Mouse (Mus musculus) intestine, embryonic 15.5 days (tissue): ENCODE data around the gene S100a10. TPM values are rescaled to one million over a fixed set of nuclear protein-coding genes. Genes with fewer than 3 reads are reported as not detected.

ENCODE experiments used
- ATAC-seq: fragments of 200-750 bp; cut with Nextera tagmentation; 2 replicates; pipeline ENCODE4 v1.8.0; 2017; ENCODE audit warnings: moderate TSS enrichment, moderate library complexity
- H3K27ac ChIP-seq: fragments of 300-500 bp; sonication (generic); 2 replicates; pipeline ENCODE4 v1.5.1; 2015; ENCODE audit warnings: mild to moderate bottlenecking, inconsistent platforms
- H3K27me3 ChIP-seq: fragments of 300-500 bp; sonication (generic); replicated peaks from 2 replicates; pipeline ENCODE4 v1.6.1; 2015; ENCODE audit warnings: inconsistent platforms
- H3K36me3 ChIP-seq: fragments of 300-500 bp; sonication (generic); 2 replicates; pipeline ENCODE4 v1.6.1; 2015; ENCODE audit warnings: inconsistent platforms
- H3K4me1 ChIP-seq: fragments of 300-500 bp; sonication (generic); replicated peaks from 2 replicates; pipeline ENCODE4 v1.6.1; 2015; ENCODE audit warnings: inconsistent platforms
- H3K4me2 ChIP-seq: fragments of 300-500 bp; sonication (generic); replicated peaks from 2 replicates; pipeline ENCODE4 v1.6.1; 2015; ENCODE audit warnings: mild to moderate bottlenecking, inconsistent platforms
- H3K4me3 ChIP-seq: fragments of 300-500 bp; sonication (generic); replicated peaks from 2 replicates; pipeline ENCODE4 v1.5.1; 2015; ENCODE audit warnings: inconsistent platforms
- H3K9ac ChIP-seq: fragments of 300-500 bp; sonication (generic); 2 replicates; pipeline ENCODE4 v1.6.1; 2015; ENCODE audit warnings: inconsistent platforms
- H3K9me3 ChIP-seq: fragments of 300-500 bp; sonication (generic); 2 replicates; pipeline ENCODE4 v1.6.1; 2016; ENCODE audit warnings: inconsistent platforms
- WGBS: fragments of 180-500 bp; shearing (Covaris S2); methylation state at CpG from one replicate; pipeline ENCODE4 v1.1.7; 2015; 5-methylcytosine and 5-hydroxymethylcytosine counted together
- polyA plus RNA-seq: library from polyadenylated mRNA; unstranded; fragments of >200 nt; fragmentation: Nextera tagmentation; extraction: Ambion mirVana; gene quantifications from 2 replicates; pipeline ENCODE4 v1.2.1, GENCODE M21; 2015

S100a10 gene
- polyA plus RNA-seq, result 640 and 689 TPM in 2 replicates

DNA sequence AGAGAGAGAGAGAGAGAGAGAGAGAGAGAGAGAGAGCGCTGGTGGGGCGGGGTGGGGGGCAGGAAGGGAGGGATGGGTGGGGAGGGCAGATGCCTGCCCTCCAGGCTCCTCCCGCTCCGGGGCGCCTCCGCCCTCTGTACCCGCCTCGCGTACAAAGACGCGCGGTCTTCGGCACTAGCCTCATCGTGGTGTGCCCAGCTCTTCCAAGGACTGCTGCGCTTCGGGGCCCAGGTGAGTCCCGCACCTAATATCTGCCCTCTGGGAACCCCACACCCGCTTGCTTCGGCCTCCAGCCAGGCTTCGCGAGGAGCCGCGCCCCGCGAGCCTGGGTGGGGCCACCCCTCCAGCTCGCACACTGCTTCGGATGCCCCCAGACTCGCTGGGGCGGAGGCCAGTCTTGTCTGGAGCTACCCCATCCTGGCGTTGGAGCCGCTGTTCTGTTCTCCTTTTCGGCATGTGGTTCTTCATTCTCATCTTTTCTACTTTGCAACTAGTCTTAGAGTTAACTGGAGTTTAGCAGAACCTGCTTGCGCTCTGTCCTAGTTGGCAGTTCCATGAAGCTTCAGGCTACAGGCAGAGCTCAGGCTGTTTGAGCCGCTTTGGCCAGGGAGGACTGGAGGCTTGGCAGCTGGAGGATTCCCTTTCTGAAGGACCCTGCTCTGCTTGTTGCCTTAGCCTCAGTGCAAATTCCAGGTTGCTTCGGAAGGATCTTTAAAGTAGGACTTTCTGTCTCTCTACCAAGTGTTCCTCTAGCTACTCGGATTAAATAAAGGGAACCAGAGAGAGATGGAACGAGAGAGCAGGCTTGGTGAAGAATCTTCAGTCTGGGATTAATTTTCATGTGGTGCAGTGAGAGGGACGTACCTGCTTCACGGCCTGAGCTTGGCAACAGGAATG, at the start of gene S100a10:
TSS of gene S100a10 (plus strand) at position 100 of the 897 bp plus-strand sequence.
- Histone ChIP-seq H3K27ac (peak within 1 kb of the TSS; percentile 94), H3K4me3 (peak within 1 kb of the TSS; percentile 70), H3K4me2 (peak within 1 kb of the TSS; percentile 76), H3K36me3 (no peaks in the 10 kb centered on the region), H3K27me3 (no peaks in the 10 kb centered on the region), H3K9ac (peak within 1 kb of the TSS; percentile 89), H3K4me1 (peaks cover 23% of the 10 kb centered on the region), H3K9me3 (no peaks in the 10 kb centered on the region)
- under 1% methylated on average over 39 of the region's 39 CpGs for WGBS
- ATAC-seq, result peak; percentile 91

GRCm38 (mm10) chr3:93505960-93506863, 48.7 kb upstream of the S100a10 start:
- H3K9ac ChIP-seq, result no peak overlapping the region
- 31% methylated on average over 30 of the region's 30 CpGs for WGBS
- no peaks in the 10 kb centered on the region for H3K27me3 ChIP-seq
- H3K9me3 ChIP-seq, result no peaks in the 10 kb centered on the region
- no peaks in the 10 kb centered on the region for H3K4me1 ChIP-seq
- H3K4me2 ChIP-seq, result peak overlapping the region; percentile 48
- H3K4me3 ChIP-seq, result peak overlapping the region; percentile 24
- peak overlapping the region; percentile 73 for H3K27ac ChIP-seq
- H3K36me3 ChIP-seq, result no peaks in the 10 kb centered on the region
- peak; percentile 95 for ATAC-seq

DNA sequence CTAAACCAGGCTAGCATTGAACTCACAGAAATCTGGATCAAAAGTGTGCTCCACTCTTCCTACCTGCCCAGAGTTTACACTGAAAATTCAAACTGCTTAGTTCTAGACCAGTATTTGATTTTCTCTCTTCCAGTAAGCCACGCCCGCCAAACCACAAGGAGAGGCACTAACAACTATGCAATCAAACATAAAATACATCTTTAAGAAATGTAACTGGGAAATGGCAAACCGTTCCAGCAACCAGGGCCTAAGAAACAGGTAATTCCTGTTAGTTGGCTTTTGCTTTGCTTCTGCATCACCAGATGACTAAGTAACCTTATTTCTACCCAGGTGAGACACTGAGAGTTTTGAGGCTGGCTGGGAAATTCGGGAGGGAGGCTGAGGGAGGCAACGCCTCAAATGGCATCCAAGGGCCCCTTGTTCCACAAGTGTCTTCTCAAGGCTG, 48.0 kb upstream of the S100a10 start:
- no peak overlapping the region for H3K27ac ChIP-seq
- no peaks in the 10 kb centered on the region for H3K9me3 ChIP-seq
- peak; percentile 22; the same call in 1 of the 2 replicates for ATAC-seq
- H3K9ac ChIP-seq, result no peak overlapping the region
- no peak overlapping the region for H3K4me3 ChIP-seq
- 57% methylated on average over 5 of the region's 5 CpGs for WGBS
- H3K4me1 ChIP-seq, result no peaks in the 10 kb centered on the region
- H3K36me3 ChIP-seq, result no peaks in the 10 kb centered on the region
- H3K27me3 ChIP-seq, result no peaks in the 10 kb centered on the region
- no peak overlapping the region for H3K4me2 ChIP-seq

DNA sequence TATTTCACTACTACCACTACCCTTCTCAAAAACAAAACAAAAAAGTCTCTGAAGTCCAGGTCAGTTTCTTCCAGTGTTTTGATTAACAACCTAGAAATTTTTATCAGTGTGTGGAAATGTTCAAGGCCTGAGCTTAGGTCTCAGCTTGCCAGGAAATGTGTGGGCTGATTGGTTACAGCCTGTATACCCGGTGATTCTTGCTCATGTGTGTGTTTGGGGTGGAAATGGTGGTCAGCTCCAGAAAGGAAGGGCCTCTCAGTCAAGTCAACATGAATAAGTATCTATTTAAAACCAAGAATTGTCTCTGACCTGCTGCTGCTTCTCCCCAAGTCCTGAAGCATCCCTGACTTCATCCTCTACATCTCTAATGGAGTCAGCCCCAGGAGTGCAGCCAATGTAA, 45.6 kb upstream of the S100a10 start:
- H3K36me3 ChIP-seq, result no peaks in the 10 kb centered on the region
- H3K27ac ChIP-seq, result no peak overlapping the region
- H3K9ac ChIP-seq, result no peak overlapping the region
- no peaks in the 10 kb centered on the region for H3K9me3 ChIP-seq
- WGBS, result 54% methylated on average over 1 of the region's 1 CpGs
- H3K4me3 ChIP-seq, result no peak overlapping the region
- no peaks in the 10 kb centered on the region for H3K4me1 ChIP-seq
- no peak overlapping the region for H3K4me2 ChIP-seq
- no peaks in the 10 kb centered on the region for H3K27me3 ChIP-seq
- no peak for ATAC-seq

DNA sequence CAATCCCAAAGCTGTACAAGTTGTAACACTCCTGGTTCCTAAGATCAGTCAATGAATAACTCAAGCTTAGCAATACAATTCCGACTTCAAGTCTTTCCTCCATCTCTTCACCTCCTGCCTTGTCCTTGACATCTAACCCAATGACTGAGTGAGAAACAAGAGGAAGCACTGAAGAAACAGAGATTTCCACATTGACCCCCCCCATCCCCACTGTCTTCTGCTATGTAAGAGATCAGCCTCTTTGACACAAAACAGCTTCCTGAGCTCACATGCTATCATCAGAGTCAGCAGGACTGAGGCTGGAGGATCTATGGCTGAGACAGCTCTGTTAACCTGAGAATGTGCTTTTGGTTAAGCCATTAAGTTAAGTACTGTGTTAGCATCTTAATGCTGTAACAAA, 43.8 kb upstream of the S100a10 start:
- Histone ChIP-seq H3K27me3 (no peaks in the 10 kb centered on the region), H3K4me2 (no peak overlapping the region), H3K9ac (no peak overlapping the region), H3K27ac (no peak overlapping the region), H3K4me3 (no peak overlapping the region), H3K9me3 (no peaks in the 10 kb centered on the region), H3K4me1 (no peaks in the 10 kb centered on the region), H3K36me3 (no peaks in the 10 kb centered on the region)
- WGBS, result 40% methylated on average over 1 of the region's 1 CpGs
- ATAC-seq, result no peak

DNA sequence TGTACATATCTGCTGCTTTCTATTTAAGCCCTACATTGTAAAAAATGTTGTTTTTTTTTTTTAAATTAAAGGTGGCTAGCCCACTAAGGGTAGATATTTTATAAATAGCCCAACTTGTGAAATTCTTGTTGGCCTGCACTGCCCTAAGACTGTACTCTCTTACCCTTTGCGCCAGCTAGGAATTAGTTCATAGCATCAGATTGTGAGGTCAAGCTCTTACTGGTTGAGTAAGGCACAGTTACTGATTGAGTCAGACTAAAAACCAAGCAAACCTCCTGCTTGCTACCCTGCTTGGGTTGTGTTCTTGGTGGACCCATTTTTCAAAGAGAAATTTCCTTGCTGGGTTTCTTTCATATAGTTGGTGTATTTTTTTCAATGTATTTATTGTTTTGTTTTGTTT, 43.1 kb upstream of the S100a10 start:
- Histone ChIP-seq H3K27ac (no peak overlapping the region), H3K9ac (no peak overlapping the region), H3K4me1 (no peaks in the 10 kb centered on the region), H3K4me3 (no peak overlapping the region), H3K27me3 (no peaks in the 10 kb centered on the region), H3K4me2 (no peak overlapping the region), H3K9me3 (no peaks in the 10 kb centered on the region), H3K36me3 (no peaks in the 10 kb centered on the region)
- ATAC-seq, result no peak
- WGBS, result 91% methylated on average over 1 of the region's 1 CpGs

GRCm38 (mm10) chr3:93512386-93513101, 42.3 kb upstream of the S100a10 start:
- Histone ChIP-seq H3K36me3 (no peaks in the 10 kb centered on the region), H3K4me1 (no peaks in the 10 kb centered on the region), H3K9ac (no peak overlapping the region), H3K9me3 (no peaks in the 10 kb centered on the region), H3K27ac (no peak overlapping the region), H3K4me3 (no peak overlapping the region), H3K27me3 (no peaks in the 10 kb centered on the region), H3K4me2 (no peak overlapping the region)
- whole genome bisulfite sequencing, result 76% methylated on average over 7 of the region's 7 CpGs
- no peak for ATAC-seq

- Histone ChIP-seq H3K36me3 (no peaks in the 10 kb centered on the region), H3K9me3 (no peaks in the 10 kb centered on the region), H3K9ac (no peak overlapping the region), H3K4me2 (no peak overlapping the region), H3K4me1 (no peaks in the 10 kb centered on the region), H3K4me3 (no peak overlapping the region), H3K27ac (no peak overlapping the region), H3K27me3 (no peaks in the 10 kb centered on the region)
- ATAC-seq, result no peak
- WGBS, result 90% methylated on average over 3 of the region's 3 CpGs
Observed at GRCm38 (mm10) chr3:93514628-93515027, 40.3 kb upstream of the S100a10 start.

DNA sequence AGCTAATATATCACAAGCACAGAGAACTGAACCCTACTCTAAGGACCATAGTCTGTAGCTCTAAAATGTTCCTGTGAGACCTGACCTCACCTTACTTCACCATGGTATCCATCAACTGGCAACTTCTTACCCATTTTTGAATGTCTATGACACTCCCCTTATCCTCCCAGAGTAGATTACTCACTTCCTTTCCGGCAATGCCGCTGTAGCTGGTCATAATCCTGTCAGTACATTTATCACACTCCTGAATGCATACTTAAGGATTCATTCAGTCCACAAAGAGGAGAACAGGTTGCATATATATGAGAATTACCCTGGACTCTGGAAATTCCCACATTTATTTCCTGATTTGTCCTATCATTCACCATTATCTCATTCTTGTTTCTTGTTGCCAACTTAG, 37.5 kb upstream of the S100a10 start:
- 50% methylated on average over 2 of the region's 2 CpGs for WGBS
- H3K9me3 ChIP-seq, result no peaks in the 10 kb centered on the region
- no peak overlapping the region for H3K9ac ChIP-seq
- no peak overlapping the region for H3K4me2 ChIP-seq
- no peak for ATAC-seq
- no peaks in the 10 kb centered on the region for H3K27me3 ChIP-seq
- H3K27ac ChIP-seq, result no peak overlapping the region
- no peaks in the 10 kb centered on the region for H3K36me3 ChIP-seq
- H3K4me1 ChIP-seq, result no peaks in the 10 kb centered on the region; the same call in 1 of the 2 replicates
- H3K4me3 ChIP-seq, result no peak overlapping the region

GRCm38 (mm10) chr3:93519856-93520329, 35.0 kb upstream of the S100a10 start:
- Histone ChIP-seq H3K4me1 (no peaks in the 10 kb centered on the region; the same call in 1 of the 2 replicates), H3K4me2 (peak overlapping the region; percentile 67), H3K9me3 (no peaks in the 10 kb centered on the region), H3K36me3 (no peaks in the 10 kb centered on the region), H3K9ac (no peak overlapping the region), H3K27ac (no peak overlapping the region), H3K4me3 (peak overlapping the region; percentile 65), H3K27me3 (no peaks in the 10 kb centered on the region)
- peak; percentile 31 for ATAC-seq
- WGBS, result 49% methylated on average over 5 of the region's 5 CpGs

DNA sequence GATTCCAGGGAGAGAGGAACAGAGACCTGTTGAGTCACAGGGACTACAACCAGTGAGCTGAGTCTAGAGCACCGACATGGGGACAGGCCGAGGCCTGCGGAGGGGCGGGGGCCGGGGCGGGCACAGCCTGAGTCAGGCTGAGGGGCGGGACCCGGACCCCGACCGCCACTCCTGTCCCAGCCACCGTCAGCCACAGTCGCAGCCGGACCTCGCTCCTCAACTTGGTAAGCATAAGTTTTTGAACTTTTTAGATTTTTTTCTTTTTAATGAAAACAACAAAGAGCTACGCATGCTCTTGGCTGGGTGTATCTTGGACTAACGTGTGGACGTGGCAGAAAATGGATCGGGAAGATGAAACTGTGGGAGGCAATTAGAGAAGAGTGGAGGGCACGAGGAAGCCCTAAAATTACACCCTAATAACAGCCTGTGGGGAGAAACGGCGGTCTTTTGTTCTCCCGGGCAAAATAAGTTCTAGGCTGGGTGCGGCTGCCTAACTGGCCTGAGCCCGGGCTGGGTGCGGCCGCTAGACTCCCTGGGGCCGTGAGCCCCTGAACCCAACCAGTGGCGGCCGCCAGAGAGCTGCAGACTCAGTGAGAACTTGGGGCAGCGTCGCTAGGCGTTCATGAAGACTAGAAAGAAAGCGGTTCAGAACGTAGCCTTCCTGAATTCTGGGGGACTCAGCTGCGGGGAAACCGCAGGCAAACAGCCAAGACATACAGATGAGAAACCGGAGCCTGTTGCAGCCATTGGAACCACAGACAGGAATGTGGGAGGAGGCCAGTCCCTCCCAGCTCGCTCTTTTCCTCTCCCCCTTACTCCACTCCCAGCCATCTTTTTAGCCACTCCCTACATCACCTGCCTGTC, 34.3 kb upstream of the S100a10 start, which contains the start of gene S100a11:
TSS of gene S100a11 (plus strand) at position 159 of the 864 bp plus-strand sequence.
- Histone ChIP-seq H3K9me3 (no peaks in the 10 kb centered on the region), H3K4me3 (peak within 1 kb of the TSS; percentile 65), H3K36me3 (no peaks in the 10 kb centered on the region), H3K4me1 (no peaks in the 10 kb centered on the region; the same call in 1 of the 2 replicates), H3K9ac (peak within 1 kb of the TSS; percentile 73), H3K4me2 (peak within 1 kb of the TSS; percentile 67), H3K27ac (peak within 1 kb of the TSS; percentile 81), H3K27me3 (no peaks in the 10 kb centered on the region)
- ATAC-seq, result peak; percentile 96
- under 1% methylated on average over 38 of the region's 38 CpGs for WGBS
